Mouse (Mus musculus) midbrain, embryonic 14.5 days (tissue): ENCODE measurements around the gene Sgcd. TPM values are rescaled to one million over a fixed set of nuclear protein-coding genes. Genes with fewer than 3 reads are reported as not detected.
"Not testable (repeated sequence)": the region's sequence is repeated elsewhere in the genome, so short reads cannot be mapped to it uniquely, and the experiment has no call there.

Experiments
- ATAC-seq: fragments of 200-750 bp; cut with Nextera tagmentation; 2 replicates; pipeline ENCODE4 v1.8.0; 2017; ENCODE audit warnings: moderate number of reproducible peaks, moderate library complexity; ENCODE audit not compliant: low FRiP score, low TSS enrichment
- DNase-seq: peaks from one replicate; pipeline ENCODE4 v3.0.0-alpha.2; 2015
- H3K27ac ChIP-seq: fragments of 300-500 bp; sonication (generic); replicated peaks from 2 replicates; pipeline ENCODE4 v1.5.1; 2014; ENCODE audit warnings: mild to moderate bottlenecking, low read depth, low read length, moderate library complexity
- H3K27me3 ChIP-seq: fragments of 300-500 bp; sonication (generic); 2 replicates; pipeline ENCODE4 v1.6.1; 2014; ENCODE audit warnings: low read length, control low read depth, mixed read lengths; ENCODE audit not compliant: control insufficient read depth, insufficient read depth
- H3K36me3 ChIP-seq: fragments of 300-500 bp; sonication (generic); 2 replicates; pipeline ENCODE4 v1.6.1; 2014; ENCODE audit warnings: low read length, control low read depth; ENCODE audit not compliant: control insufficient read depth, insufficient read depth
- H3K4me1 ChIP-seq: fragments of 300-500 bp; sonication (generic); 2 replicates; pipeline ENCODE4 v1.6.1; 2014; ENCODE audit warnings: mild to moderate bottlenecking, antibody characterized with exemption, low read length, control low read depth; ENCODE audit not compliant: control insufficient read depth, insufficient read depth
- H3K4me2 ChIP-seq: fragments of 300-500 bp; sonication (generic); 2 replicates; pipeline ENCODE4 v1.6.1; 2014; ENCODE audit warnings: mild to moderate bottlenecking, low read length, moderate library complexity
- H3K4me3 ChIP-seq: fragments of 300-500 bp; sonication (generic); replicated peaks from 2 replicates; pipeline ENCODE4 v1.5.1; 2014; ENCODE audit warnings: low read depth, low read length
- H3K9ac ChIP-seq: fragments of 300-500 bp; sonication (generic); replicated peaks from 2 replicates; pipeline ENCODE4 v1.6.1; 2014; ENCODE audit warnings: mild to moderate bottlenecking, low read length, moderate library complexity
- H3K9me3 ChIP-seq: fragments of 300-500 bp; sonication (generic); 2 replicates; pipeline ENCODE4 v1.6.1; 2016; ENCODE audit warnings: low read length, control low read depth, mixed read lengths; ENCODE audit not compliant: control insufficient read depth
- WGBS: fragments of 180-500 bp; shearing (Covaris S2); extraction: QIAGEN DNeasy Blood & Tissue Kit; methylation state at CpG from one replicate; pipeline ENCODE4 v1.1.7; 2014; 5-methylcytosine and 5-hydroxymethylcytosine counted together
- polyA plus RNA-seq: library from polyadenylated mRNA; unstranded; fragments of >200 nt; fragmentation: Nextera tagmentation; extraction: Ambion mirVana; gene quantifications from 2 replicates; pipeline ENCODE4 v1.2.1, GENCODE M21; 2014

Gene Sgcd
- polyA plus RNA-seq, 1 experiment from 2014 or later = 4.5 TPM

DNA sequence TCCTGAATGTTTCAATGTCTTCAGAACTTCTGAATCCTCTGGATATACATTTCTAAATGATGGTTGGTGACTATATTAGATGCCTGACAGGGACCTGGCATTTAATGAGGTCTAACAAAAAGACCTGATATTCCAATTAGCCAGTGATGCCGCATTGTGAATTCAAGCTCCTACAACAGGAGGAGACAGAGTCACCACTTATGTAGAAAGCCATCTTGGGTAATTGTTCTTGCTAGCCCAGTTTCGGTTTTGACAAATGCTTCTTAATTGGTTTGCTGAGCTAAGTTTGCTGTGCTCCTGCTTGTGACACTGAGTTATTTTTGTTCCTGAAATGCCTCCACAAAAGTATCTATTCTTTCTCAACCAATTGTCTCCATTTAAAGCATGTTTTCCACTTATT lies 358.6 kb downstream of the Sgcd start:
- H3K9me3 ChIP-seq = no peaks in the 10 kb centered on the region
- H3K27ac ChIP-seq = no peak overlapping the region
- 81% methylated on average over 2 of the region's 2 CpGs for WGBS
- no peaks in the 10 kb centered on the region for H3K36me3 ChIP-seq
- DNase-seq = no peak
- no peak overlapping the region for H3K9ac ChIP-seq
- H3K4me1 ChIP-seq = peaks cover 3% of the 10 kb centered on the region; the same call in 1 of the 2 replicates
- no peak for ATAC-seq
- H3K4me3 ChIP-seq = no peak overlapping the region
- H3K4me2 ChIP-seq = no peak overlapping the region
- no peaks in the 10 kb centered on the region for H3K27me3 ChIP-seq

DNA sequence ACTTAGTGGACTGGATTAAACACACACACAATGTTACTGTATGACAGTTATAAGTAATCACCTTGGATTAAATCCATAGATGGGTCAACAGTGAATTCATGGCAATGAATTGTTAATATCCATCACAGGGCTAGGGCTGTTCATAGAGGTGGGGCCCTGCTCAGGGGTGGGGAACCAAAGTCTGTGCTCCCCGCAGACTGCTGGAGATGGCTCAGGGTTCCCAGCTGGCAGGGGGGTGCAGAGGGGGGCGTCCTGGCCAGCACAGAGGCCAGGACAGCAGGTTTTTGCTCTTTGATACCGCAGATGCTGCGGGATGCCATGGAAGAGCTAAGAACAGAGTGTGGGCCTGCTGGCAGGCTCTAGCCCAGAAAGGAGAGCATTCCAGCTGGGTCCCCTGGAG lies 378.9 kb downstream of the Sgcd start:
- no peaks in the 10 kb centered on the region for H3K27me3 ChIP-seq
- H3K4me2 ChIP-seq = no peak overlapping the region
- ATAC-seq = no peak
- WGBS = 80% methylated on average over 4 of the region's 4 CpGs
- H3K36me3 ChIP-seq = no peaks in the 10 kb centered on the region
- DNase-seq = no peak
- no peaks in the 10 kb centered on the region for H3K9me3 ChIP-seq
- H3K27ac ChIP-seq = no peak overlapping the region
- no peak overlapping the region for H3K4me3 ChIP-seq
- no peaks in the 10 kb centered on the region for H3K4me1 ChIP-seq
- no peak overlapping the region for H3K9ac ChIP-seq

GRCm38 (mm10) chr11:47574635-47575034 lies 414.1 kb downstream of the Sgcd start:
- Histone ChIP-seq H3K4me3 (no peak overlapping the region), H3K9me3 (no peaks in the 10 kb centered on the region), H3K27ac (no peak overlapping the region), H3K4me1 (no peaks in the 10 kb centered on the region), H3K9ac (no peak overlapping the region), H3K36me3 (no peaks in the 10 kb centered on the region), H3K4me2 (no peak overlapping the region), H3K27me3 (no peaks in the 10 kb centered on the region)
- WGBS = 64% methylated on average over 4 of the region's 4 CpGs
- ATAC-seq (no peak), DNase-seq (peak; percentile 62)

DNA sequence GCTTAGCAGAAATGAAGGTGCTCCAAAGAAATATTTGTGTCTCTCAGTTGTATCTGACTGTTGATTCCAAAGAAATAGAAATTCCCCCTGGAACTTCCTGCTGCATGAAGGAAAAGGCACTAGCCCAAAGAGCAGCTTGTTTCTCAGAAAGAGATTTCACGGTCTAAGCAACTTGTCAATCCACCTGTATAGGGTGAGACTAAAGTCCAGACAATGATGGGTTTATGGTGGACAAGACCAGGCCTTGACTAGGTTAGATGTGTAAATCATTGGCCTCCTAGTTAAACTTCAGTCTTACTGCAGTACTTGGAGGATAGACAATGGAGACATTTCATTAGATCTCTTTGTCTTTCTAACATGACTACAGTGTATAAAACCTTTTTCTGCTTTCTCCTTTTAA lies 420.3 kb downstream of the Sgcd start:
- no peaks in the 10 kb centered on the region for H3K9me3 ChIP-seq
- 92% methylated on average over 1 of the region's 1 CpGs for WGBS
- no peaks in the 10 kb centered on the region for H3K4me1 ChIP-seq
- H3K4me3 ChIP-seq = no peak overlapping the region
- no peaks in the 10 kb centered on the region for H3K36me3 ChIP-seq
- no peak overlapping the region for H3K4me2 ChIP-seq
- H3K9ac ChIP-seq = no peak overlapping the region
- no peak overlapping the region for H3K27ac ChIP-seq
- ATAC-seq (no peak), DNase-seq (no peak)
- no peaks in the 10 kb centered on the region for H3K27me3 ChIP-seq

GRCm38 (mm10) chr11:47566156-47566555 lies 422.6 kb downstream of the Sgcd start:
- 77% methylated on average over 3 of the region's 3 CpGs for WGBS
- H3K27ac ChIP-seq = no peak overlapping the region
- no peaks in the 10 kb centered on the region for H3K9me3 ChIP-seq
- no peaks in the 10 kb centered on the region for H3K27me3 ChIP-seq
- H3K36me3 ChIP-seq = no peaks in the 10 kb centered on the region
- DNase-seq (no peak), ATAC-seq (no peak)
- H3K4me1 ChIP-seq = no peaks in the 10 kb centered on the region
- no peak overlapping the region for H3K9ac ChIP-seq
- H3K4me3 ChIP-seq = no peak overlapping the region
- H3K4me2 ChIP-seq = no peak overlapping the region

DNA sequence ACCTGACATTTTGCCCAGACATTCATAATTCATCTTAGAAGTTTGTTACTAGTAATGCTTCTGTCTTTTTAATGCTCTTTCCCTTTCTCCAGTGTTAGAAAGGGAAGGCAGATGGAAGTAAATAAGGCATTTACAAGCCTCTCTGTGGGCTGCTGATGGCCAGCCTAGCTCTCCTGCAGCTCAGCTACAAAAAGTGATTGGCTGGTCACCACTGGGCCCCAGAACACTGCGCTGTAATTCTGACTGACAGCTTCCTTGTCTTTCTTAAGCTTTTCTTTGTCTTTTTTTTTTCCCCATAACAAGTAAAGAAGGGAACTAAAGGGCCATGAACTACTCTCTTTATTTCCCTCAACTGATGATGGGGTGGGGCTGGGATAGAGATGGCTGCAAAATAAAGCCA lies 463.9 kb downstream of the Sgcd start:
- no peaks in the 10 kb centered on the region for H3K36me3 ChIP-seq
- no peaks in the 10 kb centered on the region for H3K27me3 ChIP-seq
- ATAC-seq (no peak), DNase-seq (peak; percentile 33)
- H3K9ac ChIP-seq = no peak overlapping the region
- no peak overlapping the region for H3K27ac ChIP-seq
- no peaks in the 10 kb centered on the region for H3K4me1 ChIP-seq
- H3K4me2 ChIP-seq = no peak overlapping the region
- H3K4me3 ChIP-seq = no peak overlapping the region
- no peaks in the 10 kb centered on the region for H3K9me3 ChIP-seq
- 5% methylated on average over 1 of the region's 1 CpGs for WGBS

DNA sequence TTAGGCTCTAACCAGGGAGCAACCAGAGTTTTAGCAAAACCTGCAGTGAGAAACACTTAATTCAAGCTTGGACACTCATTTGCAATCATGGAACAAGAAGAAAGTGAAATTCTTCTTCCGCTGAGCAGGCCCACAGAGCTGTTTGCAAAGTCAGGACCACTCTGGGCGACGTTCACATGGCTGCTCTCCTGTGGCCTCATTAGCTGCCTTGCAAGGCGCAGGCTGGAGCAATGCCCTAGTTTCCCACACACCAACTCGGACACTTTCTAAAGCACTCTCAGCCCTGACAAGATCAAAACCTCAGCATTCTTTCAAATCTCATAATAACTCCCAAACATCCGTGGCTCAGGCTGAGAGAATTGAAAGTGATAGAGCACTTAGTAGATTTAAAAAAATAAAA lies 480.7 kb downstream of the Sgcd start:
- ATAC-seq (no peak), DNase-seq (peak; percentile 23)
- Histone ChIP-seq H3K27ac (no peak overlapping the region), H3K36me3 (no peaks in the 10 kb centered on the region), H3K9me3 (no peaks in the 10 kb centered on the region), H3K9ac (no peak overlapping the region), H3K27me3 (no peaks in the 10 kb centered on the region), H3K4me1 (no peaks in the 10 kb centered on the region), H3K4me3 (no peak overlapping the region), H3K4me2 (no peak overlapping the region)
- WGBS = 69% methylated on average over 6 of the region's 6 CpGs

DNA sequence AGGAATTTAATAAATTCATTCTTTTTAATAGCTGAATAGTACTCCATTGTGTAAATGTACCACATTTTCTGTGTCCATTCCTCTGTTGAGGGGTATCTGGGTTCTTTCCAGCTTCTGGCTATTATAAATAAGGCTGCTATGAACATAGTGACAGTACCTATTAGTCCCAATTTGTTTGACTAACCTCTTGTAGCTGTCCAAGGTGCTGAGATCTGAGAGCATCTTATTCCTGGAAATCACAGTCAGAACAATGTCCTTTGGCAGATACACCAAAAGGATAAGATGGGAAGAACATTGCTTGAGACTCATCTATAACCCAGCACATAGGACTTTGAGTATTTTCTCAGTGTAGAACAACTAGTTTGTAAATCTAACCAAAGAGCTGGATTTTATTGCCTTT lies 485.5 kb downstream of the Sgcd start:
- not testable (repeated sequence) for H3K36me3 ChIP-seq, H3K9me3 ChIP-seq, H3K27me3 ChIP-seq, H3K9ac ChIP-seq, ATAC-seq, H3K4me2 ChIP-seq, H3K27ac ChIP-seq, H3K4me3 ChIP-seq, H3K4me1 ChIP-seq, DNase-seq

GRCm38 (mm10) chr11:47473493-47474230 lies 515.1 kb downstream of the Sgcd start:
- Histone ChIP-seq H3K36me3 (no peaks in the 10 kb centered on the region), H3K4me2 (no peak overlapping the region), H3K4me3 (no peak overlapping the region), H3K4me1 (no peaks in the 10 kb centered on the region), H3K27me3 (no peaks in the 10 kb centered on the region), H3K9ac (no peak overlapping the region), H3K27ac (no peak overlapping the region), H3K9me3 (no peaks in the 10 kb centered on the region)
- DNase-seq = no peak
- no peak for ATAC-seq
- 45% methylated on average over 1 of the region's 1 CpGs for WGBS
